Mouse (Mus musculus) liver, embryonic 14.5 days (tissue): ENCODE results near the gene Gramd4.

Experiments
- CTCF ChIP-seq: IDR thresholded peaks from 2 replicates; pipeline ENCODE4 v1.5.1; 2016; ENCODE audit warnings: antibody characterized with exemption, low read depth, control low read depth
- EP300 ChIP-seq: IDR thresholded peaks from 2 replicates; pipeline ENCODE4 v1.6.1; 2016; ENCODE audit warnings: antibody characterized with exemption, low read depth

GRCm38 (mm10) chr15:86183484-86183883 lies 126.0 kb downstream of the Gramd4 start:
- TF ChIP-seq CTCF (no peak), EP300 (no peak)
